Mouse (Mus musculus) intestine, embryonic 15.5 days (tissue): ENCODE data around the gene Pabpn1. TPM values are rescaled to one million over a fixed set of nuclear protein-coding genes. Genes with fewer than 3 reads are reported as not detected.

Experiments
- ATAC-seq: fragments of 200-750 bp; cut with Nextera tagmentation; 2 replicates; pipeline ENCODE4 v1.8.0; 2017; ENCODE audit warnings: moderate TSS enrichment, moderate library complexity
- H3K27ac ChIP-seq: fragments of 300-500 bp; sonication (generic); 2 replicates; pipeline ENCODE4 v1.5.1; 2015; ENCODE audit warnings: mild to moderate bottlenecking, inconsistent platforms
- H3K27me3 ChIP-seq: fragments of 300-500 bp; sonication (generic); replicated peaks from 2 replicates; pipeline ENCODE4 v1.6.1; 2015; ENCODE audit warnings: inconsistent platforms
- H3K36me3 ChIP-seq: fragments of 300-500 bp; sonication (generic); 2 replicates; pipeline ENCODE4 v1.6.1; 2015; ENCODE audit warnings: inconsistent platforms
- H3K4me1 ChIP-seq: fragments of 300-500 bp; sonication (generic); replicated peaks from 2 replicates; pipeline ENCODE4 v1.6.1; 2015; ENCODE audit warnings: inconsistent platforms
- H3K4me2 ChIP-seq: fragments of 300-500 bp; sonication (generic); replicated peaks from 2 replicates; pipeline ENCODE4 v1.6.1; 2015; ENCODE audit warnings: mild to moderate bottlenecking, inconsistent platforms
- H3K4me3 ChIP-seq: fragments of 300-500 bp; sonication (generic); replicated peaks from 2 replicates; pipeline ENCODE4 v1.5.1; 2015; ENCODE audit warnings: inconsistent platforms
- H3K9ac ChIP-seq: fragments of 300-500 bp; sonication (generic); 2 replicates; pipeline ENCODE4 v1.6.1; 2015; ENCODE audit warnings: inconsistent platforms
- H3K9me3 ChIP-seq: fragments of 300-500 bp; sonication (generic); 2 replicates; pipeline ENCODE4 v1.6.1; 2016; ENCODE audit warnings: inconsistent platforms
- WGBS: fragments of 180-500 bp; shearing (Covaris S2); methylation state at CpG from one replicate; pipeline ENCODE4 v1.1.7; 2015; 5-methylcytosine and 5-hydroxymethylcytosine counted together
- polyA plus RNA-seq: library from polyadenylated mRNA; unstranded; fragments of >200 nt; fragmentation: Nextera tagmentation; extraction: Ambion mirVana; gene quantifications from 2 replicates; pipeline ENCODE4 v1.2.1, GENCODE M21; 2015

Gene Pabpn1
- polyA plus RNA-seq = 108 and 119 TPM in 2 replicates

DNA sequence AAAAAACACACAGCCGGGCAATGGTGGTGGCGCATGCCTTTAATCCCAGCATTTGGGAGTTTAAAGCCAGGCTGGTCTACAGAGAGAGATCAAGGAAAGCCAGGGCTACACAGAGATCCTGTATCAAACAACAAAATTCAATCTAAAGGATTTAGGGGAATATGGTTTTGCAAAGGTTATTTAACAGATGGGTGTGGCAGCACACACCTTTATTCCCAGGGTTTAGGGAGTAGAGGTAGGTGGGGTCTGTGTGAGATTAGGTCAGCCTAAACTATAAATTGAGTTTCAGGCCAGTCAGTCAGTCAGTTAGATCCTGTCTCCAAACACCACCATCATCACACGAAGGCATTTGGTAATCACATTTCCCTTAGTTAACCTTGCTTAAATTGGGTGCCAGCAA, at the start of gene Pabpn1:
TSS of gene Pabpn1 (plus strand) at position 301 of the 400 bp plus-strand sequence.
- Histone ChIP-seq H3K27ac (peak within 1 kb of the TSS; percentile 82), H3K4me2 (peak within 1 kb of the TSS; percentile 58), H3K9ac (peak within 1 kb of the TSS; percentile 33; the same call in 1 of the 2 replicates), H3K27me3 (no peaks in the 10 kb centered on the region), H3K36me3 (peaks cover 11% of the 10 kb centered on the region), H3K9me3 (no peaks in the 10 kb centered on the region), H3K4me1 (peaks cover 6% of the 10 kb centered on the region; the same call in 1 of the 2 replicates), H3K4me3 (peak within 1 kb of the TSS; percentile 93)
- 89% methylated on average over 3 of the region's 3 CpGs for WGBS
- ATAC-seq = no peak

DNA sequence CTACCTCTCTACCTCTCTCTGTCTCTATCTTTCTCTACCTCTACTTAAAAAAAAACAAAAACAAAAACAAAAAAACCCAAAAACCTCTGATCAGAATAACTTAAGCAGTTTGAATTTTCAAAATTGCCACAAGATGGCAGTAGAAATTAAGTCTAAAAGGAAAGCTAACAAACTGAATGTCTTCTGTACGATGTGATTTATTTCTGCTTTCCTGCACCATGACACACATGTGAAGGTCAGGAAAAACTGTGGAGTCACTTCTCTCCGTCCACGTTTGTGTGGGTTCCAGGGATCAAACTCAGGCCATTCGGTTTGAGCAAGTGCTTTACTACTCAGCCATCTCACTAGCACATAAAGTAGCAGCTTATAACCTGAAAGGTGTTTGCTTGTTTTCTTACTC, 48.8 kb upstream of the Pabpn1 start:
- H3K27ac ChIP-seq = no peak overlapping the region
- H3K4me2 ChIP-seq = no peak overlapping the region
- H3K4me3 ChIP-seq = no peak overlapping the region
- H3K4me1 ChIP-seq = no peaks in the 10 kb centered on the region
- H3K27me3 ChIP-seq = no peaks in the 10 kb centered on the region
- no peak for ATAC-seq
- 3% methylated on average over 4 of the region's 4 CpGs for WGBS
- H3K9me3 ChIP-seq = no peaks in the 10 kb centered on the region
- no peak overlapping the region for H3K9ac ChIP-seq
- H3K36me3 ChIP-seq = no peaks in the 10 kb centered on the region

DNA sequence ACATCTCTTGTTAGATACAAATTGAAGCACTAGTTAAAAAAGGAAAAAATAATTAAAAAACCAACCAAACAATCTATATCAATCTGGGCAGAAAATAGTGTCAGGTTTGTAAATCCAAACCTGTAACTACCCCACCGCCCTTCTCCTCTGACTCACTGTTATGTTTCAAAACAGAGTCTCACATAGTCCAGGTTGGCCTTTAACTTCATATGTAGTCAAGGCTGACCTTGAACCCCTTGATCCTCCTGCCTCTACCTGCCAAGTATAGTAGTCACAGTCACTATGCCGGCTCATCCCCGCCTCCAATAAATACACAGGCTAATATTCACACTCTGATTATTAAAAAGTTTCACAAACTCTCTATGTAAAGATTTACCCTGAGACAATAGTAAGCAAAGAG, 36.6 kb upstream of the Pabpn1 start:
- Histone ChIP-seq H3K4me2 (no peak overlapping the region), H3K9me3 (no peaks in the 10 kb centered on the region), H3K27ac (no peak overlapping the region), H3K36me3 (0 out of 2 replicates have a peak, but pooled peaks cover 4% of the 10 kb centered on the region), H3K4me1 (no peaks in the 10 kb centered on the region), H3K4me3 (no peak overlapping the region), H3K27me3 (no peaks in the 10 kb centered on the region), H3K9ac (no peak overlapping the region)
- 92% methylated on average over 3 of the region's 3 CpGs for WGBS
- no peak for ATAC-seq

DNA sequence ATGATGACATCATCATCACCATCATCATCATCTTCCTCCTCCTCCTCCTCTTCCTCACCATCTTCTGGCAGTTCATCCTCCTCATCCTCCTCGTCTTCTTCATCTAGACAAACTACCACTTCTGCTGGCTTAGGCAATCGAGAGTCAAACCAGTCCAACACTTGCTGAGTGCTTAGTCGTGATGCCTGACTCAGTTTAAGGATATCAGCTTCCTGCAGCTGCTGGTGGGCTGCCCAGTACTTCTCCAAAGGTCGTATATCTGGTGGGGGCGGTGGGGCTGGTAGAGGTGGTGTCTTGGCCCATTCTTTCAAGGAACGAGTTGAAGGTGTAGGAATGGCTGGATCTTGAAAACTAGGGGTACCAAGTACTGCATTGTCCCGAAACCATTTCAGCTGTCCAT, 35.6 kb upstream of the Pabpn1 start:
- H3K27me3 ChIP-seq = no peaks in the 10 kb centered on the region
- H3K9ac ChIP-seq = no peak overlapping the region
- no peak overlapping the region for H3K27ac ChIP-seq
- no peak for ATAC-seq
- H3K36me3 ChIP-seq = 0 out of 2 replicates have a peak, but pooled peaks cover 4% of the 10 kb centered on the region
- no peak overlapping the region for H3K4me3 ChIP-seq
- no peak overlapping the region for H3K4me2 ChIP-seq
- H3K4me1 ChIP-seq = no peaks in the 10 kb centered on the region
- whole genome bisulfite sequencing = 82% methylated on average over 7 of the region's 7 CpGs
- no peaks in the 10 kb centered on the region for H3K9me3 ChIP-seq

DNA sequence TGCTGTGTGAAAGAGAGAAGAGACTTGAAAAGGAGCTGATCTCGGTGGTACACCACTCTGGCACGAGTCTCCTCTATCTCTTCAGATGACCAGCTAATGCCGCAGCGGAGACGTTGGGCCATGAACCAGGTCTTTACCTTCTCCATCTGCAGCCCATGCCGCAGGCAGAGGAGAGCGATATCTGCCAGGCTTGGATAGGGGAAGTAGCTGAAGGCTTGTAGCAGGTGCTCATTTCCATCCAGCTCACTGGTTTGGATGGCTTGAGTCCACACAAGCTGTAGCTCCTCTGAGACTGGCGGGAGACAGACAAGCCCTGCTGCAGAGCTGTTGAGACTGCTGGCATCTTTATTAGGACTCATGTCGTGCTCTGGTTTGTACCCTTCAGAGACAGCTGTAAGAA, 34.4 kb upstream of the Pabpn1 start:
- no peak overlapping the region for H3K9ac ChIP-seq
- no peak overlapping the region for H3K27ac ChIP-seq
- no peaks in the 10 kb centered on the region for H3K4me1 ChIP-seq
- ATAC-seq = no peak
- no peaks in the 10 kb centered on the region for H3K27me3 ChIP-seq
- H3K9me3 ChIP-seq = no peaks in the 10 kb centered on the region
- 89% methylated on average over 9 of the region's 9 CpGs for WGBS
- 0 out of 2 replicates have a peak, but pooled peaks cover 4% of the 10 kb centered on the region for H3K36me3 ChIP-seq
- no peak overlapping the region for H3K4me2 ChIP-seq
- no peak overlapping the region for H3K4me3 ChIP-seq

DNA sequence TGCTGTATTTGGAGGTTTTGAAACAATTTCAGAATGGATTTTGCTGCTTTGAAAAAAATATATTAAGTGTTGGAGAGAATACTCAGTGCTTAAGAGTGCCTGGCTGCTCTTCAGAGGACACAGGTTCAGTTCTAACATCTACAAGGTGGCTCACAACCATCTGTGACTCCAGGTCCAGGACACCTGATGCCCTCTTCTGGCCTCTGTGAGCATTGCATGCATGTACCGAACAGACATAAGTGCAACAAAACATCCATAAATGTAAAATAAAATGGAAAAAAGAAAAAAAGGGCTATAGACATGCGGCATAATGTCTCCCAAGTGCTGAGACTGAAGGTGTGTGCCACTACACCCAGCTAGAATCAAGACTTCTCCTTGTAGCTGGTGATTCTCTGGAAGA, 31.8 kb upstream of the Pabpn1 start:
- Histone ChIP-seq H3K27me3 (no peaks in the 10 kb centered on the region), H3K4me1 (no peaks in the 10 kb centered on the region), H3K9me3 (no peaks in the 10 kb centered on the region), H3K4me2 (no peak overlapping the region), H3K36me3 (0 out of 2 replicates have a peak, but pooled peaks cover 4% of the 10 kb centered on the region), H3K27ac (no peak overlapping the region), H3K9ac (no peak overlapping the region), H3K4me3 (no peak overlapping the region)
- no peak for ATAC-seq
- 53% methylated on average over 2 of the region's 2 CpGs for WGBS

DNA sequence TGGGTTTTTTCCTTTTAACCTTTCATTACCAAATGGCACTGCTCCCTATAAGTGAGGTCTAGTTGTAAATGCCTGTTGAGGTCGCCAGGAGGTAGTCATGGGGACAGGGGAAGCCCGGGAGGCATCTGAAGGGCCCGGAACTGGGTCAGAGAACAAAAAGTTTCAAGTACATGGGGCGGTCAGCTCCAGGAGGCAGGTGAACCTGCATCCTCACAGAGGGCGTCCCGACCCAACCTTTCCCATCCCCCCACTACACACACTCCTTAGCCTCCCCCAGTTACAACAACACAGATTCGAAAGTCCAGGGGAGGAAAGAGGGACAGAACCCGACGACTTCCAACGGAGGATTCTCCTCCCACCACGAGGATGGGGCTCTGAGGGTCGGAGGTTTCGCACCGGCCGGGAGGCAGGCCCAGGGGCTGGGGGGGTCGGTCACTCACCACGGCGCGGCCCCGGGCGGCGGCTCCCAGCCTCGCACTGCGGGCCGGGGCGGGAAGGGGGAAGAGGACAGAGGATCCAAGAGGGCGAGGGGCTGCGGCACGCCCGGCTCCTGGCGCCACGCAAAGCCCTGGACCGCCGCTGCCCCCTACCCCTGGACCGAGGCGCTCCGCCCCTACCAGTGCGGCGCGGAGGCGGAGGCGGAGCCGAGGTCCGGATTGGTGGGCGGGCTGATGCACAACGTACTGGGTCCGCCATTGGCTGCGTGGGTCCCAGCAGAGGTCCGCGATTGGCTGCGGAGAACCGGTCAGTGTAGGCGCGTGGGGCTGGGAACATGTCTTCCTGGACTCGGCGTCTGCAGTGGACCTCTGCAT, 28.6 kb upstream of the Pabpn1 start:
- peak overlapping the region; percentile 74 for H3K27ac ChIP-seq
- H3K4me3 ChIP-seq = peak overlapping the region; percentile 100
- peak overlapping the region; percentile 69 for H3K4me2 ChIP-seq
- no peaks in the 10 kb centered on the region for H3K9me3 ChIP-seq
- peak; percentile 100 for ATAC-seq
- under 1% methylated on average over 55 of the region's 56 CpGs for WGBS
- no peaks in the 10 kb centered on the region for H3K27me3 ChIP-seq
- no peaks in the 10 kb centered on the region for H3K4me1 ChIP-seq
- H3K9ac ChIP-seq = peak overlapping the region; percentile 98
- H3K36me3 ChIP-seq = no peaks in the 10 kb centered on the region

DNA sequence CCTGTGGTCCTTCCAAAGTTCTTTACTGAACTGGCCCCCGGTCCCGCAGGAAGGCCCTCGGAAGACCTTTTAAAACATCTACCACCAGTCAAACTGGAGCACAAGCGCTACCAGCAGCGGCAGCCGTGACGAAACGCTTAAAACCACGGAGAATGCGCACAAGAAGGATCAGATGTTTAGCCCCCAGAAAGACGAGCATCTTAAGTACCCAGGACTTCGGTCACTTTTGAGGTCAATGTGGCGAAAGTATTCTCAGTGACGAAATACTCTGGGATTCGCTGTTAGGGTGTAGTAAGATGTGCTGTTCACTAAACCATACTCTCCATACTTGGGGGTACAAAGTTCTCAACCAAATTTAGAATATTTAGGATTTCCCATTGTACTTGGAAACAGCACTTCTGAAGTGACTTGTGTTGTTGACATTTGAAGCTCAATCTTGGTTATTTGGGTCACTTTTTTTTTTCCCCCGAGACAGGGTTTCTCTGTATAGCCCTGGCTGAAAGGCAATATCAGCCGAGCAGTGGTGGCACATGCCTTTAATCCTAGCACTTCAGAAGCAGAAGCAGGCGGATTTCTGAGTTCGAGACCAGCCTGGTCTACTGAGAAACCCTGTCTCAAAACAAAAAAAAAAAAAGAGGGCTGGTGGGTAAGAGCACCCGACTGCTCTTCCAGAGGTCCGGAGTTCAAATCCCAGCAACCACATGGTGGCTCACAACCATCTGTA, 27.8 kb upstream of the Pabpn1 start:
- WGBS = 15% methylated on average over 21 of the region's 21 CpGs
- Histone ChIP-seq H3K4me3 (peak overlapping the region; percentile 100), H3K27ac (peak overlapping the region; percentile 73; the same call in 1 of the 2 replicates), H3K9me3 (no peaks in the 10 kb centered on the region), H3K27me3 (no peaks in the 10 kb centered on the region), H3K4me1 (no peaks in the 10 kb centered on the region), H3K9ac (peak overlapping the region; percentile 98), H3K36me3 (no peaks in the 10 kb centered on the region), H3K4me2 (peak overlapping the region; percentile 69)
- peak; percentile 14 for ATAC-seq

DNA sequence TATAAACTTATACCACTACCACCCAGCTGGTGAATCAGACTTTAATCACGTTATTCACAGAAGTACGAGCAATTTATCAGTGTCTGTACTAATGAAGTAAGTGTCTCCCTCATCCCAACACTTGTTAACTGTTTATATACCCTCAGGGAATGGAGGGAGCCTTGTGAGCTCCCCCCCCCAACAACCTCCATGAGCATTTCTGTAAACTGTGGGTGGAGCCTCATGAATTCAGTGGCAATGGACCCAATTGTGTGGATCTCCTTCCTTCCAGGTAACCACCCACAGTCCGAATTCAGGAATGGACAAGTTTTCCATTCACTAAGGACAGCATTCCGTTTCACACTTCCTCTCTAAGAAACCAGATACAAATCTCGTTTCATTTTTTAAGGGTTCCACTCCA, 26.7 kb upstream of the Pabpn1 start:
- no peak overlapping the region for H3K4me2 ChIP-seq
- no peaks in the 10 kb centered on the region for H3K36me3 ChIP-seq
- no peaks in the 10 kb centered on the region for H3K27me3 ChIP-seq
- H3K9me3 ChIP-seq = no peaks in the 10 kb centered on the region
- H3K4me1 ChIP-seq = no peaks in the 10 kb centered on the region
- no peak overlapping the region for H3K4me3 ChIP-seq
- WGBS = 77% methylated on average over 5 of the region's 5 CpGs
- H3K9ac ChIP-seq = no peak overlapping the region
- H3K27ac ChIP-seq = no peak overlapping the region
- no peak for ATAC-seq

DNA sequence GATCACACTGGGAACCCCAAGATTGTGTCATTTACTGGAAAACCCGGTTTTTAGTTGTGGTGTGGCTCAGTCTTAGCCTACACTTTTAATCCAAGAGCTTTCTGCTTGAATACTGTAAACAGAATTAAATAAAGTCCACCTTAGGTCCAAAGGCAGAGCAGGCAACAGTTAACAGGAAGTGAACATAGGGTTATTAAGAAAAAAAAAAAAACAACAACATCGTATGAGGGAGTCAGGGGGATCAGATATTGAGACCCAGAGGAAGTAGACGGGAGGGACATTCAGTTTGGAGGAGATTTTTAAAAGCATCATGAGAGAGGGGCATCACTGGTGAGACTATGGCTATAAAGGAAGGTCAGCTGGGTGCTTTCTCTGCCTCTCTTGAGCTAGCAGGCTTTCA, 26.0 kb upstream of the Pabpn1 start:
- H3K36me3 ChIP-seq = no peaks in the 10 kb centered on the region
- no peak overlapping the region for H3K4me3 ChIP-seq
- H3K4me1 ChIP-seq = no peaks in the 10 kb centered on the region
- H3K4me2 ChIP-seq = no peak overlapping the region
- H3K27ac ChIP-seq = no peak overlapping the region
- H3K27me3 ChIP-seq = no peaks in the 10 kb centered on the region
- no peak for ATAC-seq
- no peaks in the 10 kb centered on the region for H3K9me3 ChIP-seq
- WGBS = 42% methylated on average over 3 of the region's 3 CpGs
- H3K9ac ChIP-seq = no peak overlapping the region

DNA sequence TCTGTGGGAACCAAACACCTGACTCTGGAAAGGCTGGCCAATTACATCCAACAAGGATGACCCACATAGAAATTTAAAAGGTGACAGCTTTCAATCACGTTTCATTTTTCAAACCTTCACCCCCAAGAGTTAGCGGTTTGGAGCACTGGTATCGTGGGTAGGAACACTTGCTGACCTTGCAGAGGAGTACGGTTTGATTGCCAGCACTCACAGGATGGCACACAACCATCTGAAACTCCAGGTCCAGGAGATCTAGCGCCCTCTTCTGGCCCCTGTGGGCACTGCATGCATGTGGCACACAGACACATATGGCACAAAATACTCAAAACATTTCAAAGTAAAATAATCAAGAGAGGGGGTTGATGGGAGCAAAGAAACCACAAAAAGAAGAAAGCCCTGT, 25.4 kb upstream of the Pabpn1 start:
- H3K4me1 ChIP-seq = no peaks in the 10 kb centered on the region
- H3K36me3 ChIP-seq = no peaks in the 10 kb centered on the region
- H3K9ac ChIP-seq = no peak overlapping the region
- no peak for ATAC-seq
- no peak overlapping the region for H3K4me3 ChIP-seq
- WGBS = 58% methylated on average over 5 of the region's 5 CpGs
- H3K27me3 ChIP-seq = no peaks in the 10 kb centered on the region
- H3K27ac ChIP-seq = no peak overlapping the region
- no peak overlapping the region for H3K4me2 ChIP-seq
- no peaks in the 10 kb centered on the region for H3K9me3 ChIP-seq

DNA sequence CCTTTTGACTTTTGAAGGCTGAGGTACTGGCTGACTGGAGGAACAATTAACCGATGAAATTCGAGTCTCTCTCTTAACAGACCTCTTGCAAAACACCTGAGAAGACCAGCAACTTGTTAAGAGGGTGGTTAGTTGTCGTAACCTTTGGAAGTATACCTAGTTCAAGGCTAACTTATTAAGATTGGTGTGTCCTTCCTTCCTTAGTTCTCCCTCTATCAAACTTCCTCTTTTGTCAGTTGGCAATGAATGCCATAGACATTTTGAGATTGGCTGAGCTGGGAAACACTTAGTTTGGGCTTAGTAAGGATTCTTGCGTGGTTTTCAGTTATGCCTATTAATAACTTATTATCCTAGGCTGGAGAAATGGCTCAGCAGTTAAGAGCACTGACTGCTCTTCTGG, 24.3 kb upstream of the Pabpn1 start:
- no peaks in the 10 kb centered on the region for H3K36me3 ChIP-seq
- H3K9me3 ChIP-seq = no peaks in the 10 kb centered on the region
- H3K4me2 ChIP-seq = no peak overlapping the region
- H3K4me3 ChIP-seq = no peak overlapping the region
- 85% methylated on average over 4 of the region's 4 CpGs for WGBS
- no peaks in the 10 kb centered on the region for H3K4me1 ChIP-seq
- H3K27me3 ChIP-seq = no peaks in the 10 kb centered on the region
- H3K9ac ChIP-seq = no peak overlapping the region
- ATAC-seq = no peak
- H3K27ac ChIP-seq = no peak overlapping the region
